Mouse (Mus musculus) urinary bladder, postnatal 36 days (tissue): ENCODE measurements at regions not wholly inside any gene's neighbourhood (a gene's known extent, or its start where the extent isn't known, plus 50 kb on each side); places are given as distances from the start of the nearest gene placed in this dataset.

Experiments
- DNase-seq, 2 experiments: peaks; one replicate each; pipeline ENCODE4 v3.0.0; 2022; ENCODE audit warnings: low spot score in 2 of 2, mixed read lengths in 1 of 2

DNA sequence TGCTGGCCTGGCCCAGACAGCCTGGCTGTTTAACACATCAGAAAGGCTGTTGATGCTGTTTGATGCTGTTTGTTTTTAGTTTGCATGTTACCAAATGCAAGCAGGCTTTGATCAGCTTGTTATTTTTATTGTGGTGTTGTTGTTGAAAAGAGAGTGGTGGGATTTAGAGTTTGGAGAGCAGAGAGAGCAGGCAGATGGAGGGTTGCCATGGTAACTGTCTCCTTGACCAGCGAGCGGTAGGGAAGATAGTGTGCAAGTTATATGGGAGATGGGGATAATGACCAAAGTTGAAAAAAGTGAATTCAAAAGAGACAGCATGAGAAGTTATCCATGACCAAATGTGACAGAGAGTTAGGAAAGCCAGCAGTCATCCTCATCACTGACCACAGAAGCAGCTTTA is 83.3 kb downstream of the Cmc2 start:
- DNase-seq = no peak

DNA sequence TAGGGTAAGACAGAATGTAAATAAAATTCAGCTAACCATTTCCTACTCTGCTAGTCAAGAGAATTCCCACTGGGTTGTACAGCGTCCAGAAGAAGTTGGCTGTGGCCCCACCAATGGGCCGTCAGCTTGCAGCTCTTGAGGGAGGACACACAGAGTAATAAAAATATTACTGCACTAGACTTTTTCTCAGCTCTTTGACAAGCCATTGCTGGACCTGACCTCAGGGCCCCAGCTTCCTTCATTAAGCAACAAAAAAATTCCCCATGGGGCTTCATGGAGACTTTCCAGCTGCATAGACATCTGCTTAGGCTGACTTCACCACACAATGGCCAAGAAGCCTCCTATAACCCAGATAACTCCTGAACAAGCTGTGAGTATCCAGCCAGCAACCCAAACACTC is 89.1 kb downstream of the Cmc2 start:
- DNase-seq = peak in 1 of 2 experiments; percentile 61

DNA sequence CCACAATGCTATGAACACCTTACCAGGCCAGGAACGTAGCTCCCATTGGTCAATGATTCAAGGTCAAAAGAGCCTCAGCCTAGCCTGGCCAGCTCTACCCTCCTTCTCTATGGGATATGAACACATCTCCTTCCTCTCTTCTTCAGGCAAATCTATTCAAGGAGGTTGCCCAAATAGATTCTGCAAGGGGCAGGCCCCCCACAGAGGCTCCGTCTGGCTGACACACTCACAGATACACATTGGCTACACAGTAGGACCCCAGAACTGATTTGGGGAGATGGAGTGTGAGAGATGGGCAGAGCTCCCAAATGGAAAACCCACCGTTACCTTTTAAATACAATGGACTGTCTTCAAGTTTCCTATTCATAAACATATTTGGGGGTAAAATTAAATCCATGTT is 91.6 kb downstream of the Cmc2 start:
- no peak for DNase-seq

DNA sequence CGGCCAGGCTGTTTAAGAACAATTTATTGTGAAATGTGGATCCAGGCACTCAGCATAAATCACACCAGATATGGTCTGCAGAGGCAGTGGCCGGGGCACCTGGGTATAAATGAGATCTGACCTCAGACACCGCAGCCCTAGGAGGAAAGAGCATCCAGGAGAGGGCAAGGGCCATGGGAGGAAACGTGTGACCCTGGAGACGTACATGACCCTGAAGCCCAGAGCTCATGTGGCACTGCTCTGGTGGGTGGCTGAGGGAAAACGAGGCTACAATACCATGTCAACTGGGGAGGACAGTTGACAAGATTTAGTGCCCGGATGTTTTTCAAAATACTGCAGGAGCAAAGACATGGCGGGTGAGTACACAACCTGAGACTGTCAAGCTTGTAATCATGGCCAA is 93.0 kb downstream of the Cmc2 start:
- no peak for DNase-seq

DNA sequence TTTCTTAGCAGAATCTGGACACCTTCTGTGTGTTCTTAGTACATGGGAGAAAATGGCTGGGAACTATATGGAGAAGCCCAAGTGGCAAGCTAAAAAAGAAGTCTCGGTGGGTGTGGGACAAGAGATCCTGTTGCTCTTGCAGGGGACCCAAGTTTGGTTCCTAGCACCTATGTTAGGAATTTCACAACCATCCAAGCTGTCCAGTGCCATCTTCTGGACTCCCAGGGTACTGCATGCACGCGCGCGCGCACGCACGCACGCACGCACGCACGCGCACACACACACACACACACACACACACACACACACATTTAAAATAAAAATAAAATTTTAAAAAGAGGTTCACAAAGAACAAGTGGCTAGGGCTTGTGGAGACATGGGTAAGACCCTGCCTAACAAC is 94.1 kb downstream of the Cmc2 start:
- no peak for DNase-seq

DNA sequence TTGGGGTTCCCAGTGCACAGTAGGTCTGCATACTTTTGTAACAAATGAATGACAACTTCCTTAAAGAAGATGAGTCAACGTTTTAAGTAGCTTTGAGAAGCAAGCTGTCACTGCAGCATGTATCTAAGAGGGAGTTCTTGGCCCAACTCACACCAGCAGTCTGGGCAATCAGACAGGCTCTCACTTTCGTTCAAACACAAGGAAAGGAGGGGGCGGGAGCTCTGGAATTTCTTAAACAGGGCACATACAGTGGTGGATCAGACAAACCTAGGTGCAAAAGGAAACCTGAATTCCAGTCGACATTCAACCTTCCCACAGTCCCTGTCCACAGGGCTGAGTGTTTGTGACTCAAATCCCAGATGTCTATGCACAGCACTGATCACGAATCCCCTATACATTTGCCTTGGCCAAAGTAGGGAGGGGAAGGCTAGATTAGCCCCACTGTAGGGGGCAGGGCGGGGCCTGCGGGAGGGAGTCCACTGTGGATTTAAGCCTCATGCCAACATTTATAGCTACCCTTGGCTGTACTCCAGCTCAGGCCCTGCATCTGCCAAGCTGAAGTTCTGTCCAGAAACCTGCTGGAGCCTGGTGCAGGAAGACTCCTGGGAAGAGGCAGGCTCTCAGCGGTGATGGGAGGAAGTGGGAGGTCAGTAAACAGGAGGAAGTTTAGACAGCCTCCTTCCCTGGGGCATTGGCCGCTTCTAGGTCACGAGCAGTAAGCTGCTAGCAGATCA is 81.5 kb upstream of the Cdyl2 start:
- peak; percentile 10 to 68 for DNase-seq

DNA sequence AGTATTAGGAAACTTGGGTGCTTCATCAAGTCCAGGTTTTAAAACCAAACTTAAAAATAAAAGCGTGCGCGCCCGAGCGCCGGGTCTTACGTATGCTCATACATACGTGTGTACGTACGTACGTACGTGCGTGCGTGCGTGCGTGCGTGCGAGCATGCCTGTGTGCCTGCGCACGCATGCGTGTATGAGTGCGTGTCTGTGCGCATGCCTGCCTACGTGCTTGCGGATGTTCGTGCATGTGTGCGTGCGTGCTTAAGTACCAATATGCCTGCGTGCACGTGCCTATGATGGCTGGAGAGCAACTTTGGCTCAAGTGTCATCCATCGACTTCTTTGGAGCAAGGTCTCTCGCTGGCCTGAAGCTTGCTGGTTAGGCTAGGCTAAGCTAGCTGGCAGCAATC is 68.5 kb upstream of the Cdyl2 start:
- DNase-seq = no peak

DNA sequence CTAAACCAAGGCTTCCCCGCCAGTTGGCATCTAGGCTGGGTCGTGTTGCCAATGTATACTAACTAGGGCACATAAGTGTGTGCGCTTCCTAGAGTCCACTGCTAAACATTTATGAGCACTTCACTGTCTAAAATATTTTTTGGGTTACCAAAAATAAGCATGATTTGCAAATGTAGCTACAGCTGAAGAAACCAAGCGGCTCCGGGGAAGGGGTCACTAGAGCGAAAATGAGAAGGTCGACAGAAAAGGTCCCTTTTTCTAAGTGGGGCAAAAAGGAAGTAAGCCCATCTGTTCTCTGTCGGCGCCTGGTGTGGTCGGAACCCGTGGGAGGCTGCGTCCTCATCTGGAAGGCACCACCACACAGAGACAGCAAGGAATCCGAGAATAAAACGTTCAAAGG is 67.8 kb upstream of the Cdyl2 start:
- no peak for DNase-seq

DNA sequence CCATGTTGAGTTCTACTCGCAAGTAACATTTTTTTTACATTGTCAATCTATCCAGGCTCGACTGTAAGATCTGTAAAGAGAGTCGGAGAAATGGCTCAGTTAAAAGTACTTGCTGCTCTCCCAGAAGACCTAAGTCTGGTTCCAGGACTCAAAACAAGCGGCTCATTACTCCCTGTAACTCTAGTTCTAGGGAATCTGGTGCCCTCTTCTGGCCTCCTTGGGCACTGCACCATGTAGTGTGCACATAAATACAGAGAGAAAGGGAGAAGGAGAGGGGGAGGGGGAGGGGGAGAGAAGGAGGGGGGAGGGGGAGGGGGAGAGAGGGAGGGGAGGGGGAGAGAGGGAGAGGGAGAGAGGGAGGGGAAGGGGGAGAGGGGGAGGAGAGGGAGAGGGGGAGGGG is 66.2 kb upstream of the Cdyl2 start:
- DNase-seq = no peak

DNA sequence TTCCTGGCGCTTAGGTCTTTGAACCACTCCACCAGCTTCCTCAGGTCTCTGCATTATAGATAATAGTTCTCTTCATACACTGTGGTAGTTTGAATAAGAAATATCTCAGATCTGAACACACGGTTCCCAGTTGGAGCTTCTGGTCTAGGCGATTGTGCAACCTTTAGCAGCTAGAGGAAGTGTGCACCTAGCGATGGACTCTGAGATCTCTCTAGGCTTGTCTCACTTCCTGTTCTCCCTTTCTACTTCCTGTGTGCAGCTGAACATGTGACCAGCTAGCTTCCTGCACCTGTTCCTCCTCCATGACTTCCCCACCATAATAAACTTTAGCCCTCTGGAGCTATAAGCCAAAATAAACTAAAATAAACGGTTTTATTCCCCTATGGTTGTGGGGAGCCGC is 62.9 kb upstream of the Cdyl2 start:
- DNase-seq = no peak

DNA sequence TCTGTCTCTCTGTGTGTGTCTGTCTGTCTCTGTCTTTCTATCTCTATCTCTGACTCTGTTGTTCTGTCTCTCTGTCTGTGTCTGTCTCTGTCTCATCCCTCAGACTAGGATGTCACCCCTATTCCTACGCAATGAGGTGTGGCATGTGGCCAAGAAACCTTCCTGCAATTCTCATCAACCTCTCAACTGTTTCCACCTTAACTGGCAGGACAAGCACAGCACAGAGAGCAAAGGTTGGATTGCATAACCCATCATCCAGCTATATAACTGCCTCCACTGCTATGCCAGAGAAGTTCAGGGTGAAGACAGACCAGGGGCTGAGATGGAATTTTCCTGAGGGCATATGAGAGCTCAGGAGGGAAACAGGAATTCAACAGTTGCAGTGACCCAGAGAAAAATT is 60.3 kb upstream of the Cdyl2 start:
- no peak for DNase-seq

DNA sequence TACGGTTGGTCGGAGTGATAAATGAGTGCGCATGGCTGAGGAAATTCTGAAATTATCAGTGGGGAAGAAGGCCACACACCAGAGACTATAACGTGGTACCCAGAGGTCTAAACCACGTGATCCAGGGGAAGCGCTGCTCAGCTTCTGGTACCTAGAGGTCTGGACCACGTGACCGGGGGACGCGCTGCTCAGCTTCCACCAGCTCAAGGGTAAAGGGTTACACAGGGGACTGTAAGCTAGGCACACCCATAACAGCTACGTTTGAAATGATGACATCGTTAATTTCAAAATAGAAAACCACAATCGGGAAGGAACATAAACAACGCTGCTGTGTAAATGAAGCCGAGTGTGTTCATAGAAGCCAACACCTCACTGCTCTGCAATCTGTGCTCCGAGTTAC is 57.5 kb upstream of the Cdyl2 start:
- DNase-seq = no peak
